Mouse (Mus musculus): ENCODE data around the gene Hao1. TPM values are rescaled to one million over a fixed set of nuclear protein-coding genes. Genes with fewer than 3 reads are reported as not detected.

The Hao1 gene
- polyA plus RNA-seq, 1 experiment from 2014 or later = 0.12 TPM

DNA sequence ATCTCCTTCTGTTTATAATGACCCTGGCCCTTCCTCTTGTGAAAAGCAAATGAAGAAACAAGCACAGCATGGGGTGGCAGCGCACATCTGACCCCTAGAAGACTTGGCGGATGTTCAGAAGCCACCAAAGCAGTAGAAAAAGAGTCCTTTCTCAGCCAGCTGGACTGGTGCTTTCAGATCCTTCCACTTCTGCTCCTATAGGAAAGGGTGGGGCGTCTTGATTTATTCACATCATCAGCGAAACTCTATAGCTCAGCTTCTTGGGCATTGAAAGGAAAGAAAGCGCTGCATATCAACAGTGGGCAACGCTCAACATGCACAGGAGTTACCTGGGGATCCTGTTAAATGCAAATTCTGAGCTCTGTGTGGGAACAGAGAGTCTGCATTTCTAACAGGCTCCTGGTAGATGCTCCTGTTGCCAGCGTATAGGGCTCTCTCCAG lies 98.1 kb downstream of the Hao1 start:
- Histone ChIP-seq H3K27me3 (replicated peaks) (no peaks in the 10 kb centered on the region), H3K4me2 (no peak overlapping the region), H3K9ac (no peak overlapping the region), H3K27ac (peak overlapping the region; percentile 40; the same call in 1 of the 2 replicates), H3K9me3 (no peaks in the 10 kb centered on the region), H3K4me1 (no peaks in the 10 kb centered on the region), H3K4me3 (replicated peaks) (no peak overlapping the region), H3K36me3 (no peaks in the 10 kb centered on the region)
- peak; percentile 27; the same call in 1 of the 2 replicates for ATAC-seq (ENCODE audit: insufficient read depth, low FRiP score, low read depth)
- WGBS = 17% methylated on average over 7 of the region's 7 CpGs

GRCm38 (mm10) chr2:134452748-134453147 lies 101.4 kb downstream of the Hao1 start:
- H3K9ac ChIP-seq = no peak overlapping the region
- H3K4me3 ChIP-seq (replicated peaks) = no peak overlapping the region
- H3K9me3 ChIP-seq = no peaks in the 10 kb centered on the region
- H3K27me3 ChIP-seq (replicated peaks) = no peaks in the 10 kb centered on the region
- H3K4me1 ChIP-seq = no peaks in the 10 kb centered on the region
- no peak overlapping the region for H3K27ac ChIP-seq
- ATAC-seq (ENCODE audit: insufficient read depth, low FRiP score, low read depth) = no peak
- H3K4me2 ChIP-seq = no peak overlapping the region
- no peaks in the 10 kb centered on the region for H3K36me3 ChIP-seq
- WGBS = 80% methylated on average over 1 of the region's 1 CpGs

- Histone ChIP-seq H3K27ac (no peak overlapping the region), H3K4me3 (replicated peaks) (no peak overlapping the region), H3K9me3 (no peaks in the 10 kb centered on the region), H3K9ac (no peak overlapping the region), H3K4me1 (no peaks in the 10 kb centered on the region), H3K36me3 (no peaks in the 10 kb centered on the region), H3K4me2 (no peak overlapping the region), H3K27me3 (replicated peaks) (no peaks in the 10 kb centered on the region)
- 54% methylated on average over 1 of the region's 1 CpGs for WGBS
- no peak for ATAC-seq (ENCODE audit: insufficient read depth, low FRiP score, low read depth)
Observed at GRCm38 (mm10) chr2:134450976-134451375, 103.2 kb downstream of the Hao1 start.

Other genes starting within 250 kb of the Hao1 start
- gene Tmx4, start 89.8 kb upstream of the Hao1 start, polyA plus RNA-seq (2015; fragmentation: Nextera tagmentation; extraction: Ambion mirVana) = 17.7 and 20.4 TPM in 2 replicates
- 15.9 and 16.4 TPM in 2 replicates for gene Plcb1, start 231.7 kb upstream of the Hao1 start, polyA plus RNA-seq (2015; fragmentation: Nextera tagmentation; extraction: Ambion mirVana)